Mouse (Mus musculus): ENCODE data around the gene Aadacl3. TPM values are rescaled to one million over a fixed set of nuclear protein-coding genes. Genes with fewer than 3 reads are reported as not detected.

Gene Aadacl3
- polyA plus RNA-seq (2012; rRNA removed): not detected in 2 replicates

GRCm38 (mm10) chr4:144463656-144464055, at the start of gene Aadacl3:
TSS of gene Aadacl3 (minus strand) at chr4:144463756.

GRCm38 (mm10) chr4:144453217-144453616, 10.3 kb downstream of the Aadacl3 start, which contains the start of gene Gm9944:
TSS of gene Gm9944 (minus strand) at chr4:144453317.

GRCm38 (mm10) chr4:144438672-144439071, 24.9 kb downstream of the Aadacl3 start, which contains the start of gene 1700012P22Rik:
TSS of gene 1700012P22Rik (minus strand) at chr4:144438772.

GRCm38 (mm10) chr4:144408290-144408689, 55.3 kb downstream of the Aadacl3 start, which contains the start of gene Pramef12:
TSS of gene Pramef12 (minus strand) at chr4:144408464.

Other genes with a start within 250 kb of the Aadacl3 start
- not detected in 2 replicates for gene Pramel5, start 183.3 kb downstream of the Aadacl3 start, polyA plus RNA-seq (2012; rRNA removed)
- not detected in 2 replicates for gene Gm13128, start 133.5 kb downstream of the Aadacl3 start, polyA plus RNA-seq (2012; rRNA removed)
- gene Gm13119, start 105.8 kb downstream of the Aadacl3 start, polyA plus RNA-seq (2012; rRNA removed): not detected in 2 replicates
- not detected in 2 replicates for gene Pramef20, start 85.8 kb downstream of the Aadacl3 start, polyA plus RNA-seq (2012; rRNA removed)
- gene Pramef12, start 55.3 kb downstream of the Aadacl3 start, polyA plus RNA-seq (2012; rRNA removed): not detected in 2 replicates
- gene 1700012P22Rik, start 25.0 kb downstream of the Aadacl3 start, polyA plus RNA-seq (2012; rRNA removed): not detected in 2 replicates
- gene Gm9944, start 10.4 kb downstream of the Aadacl3 start, polyA plus RNA-seq (2012; rRNA removed): not detected in 2 replicates
- gene 9430007A20Rik, start 56.1 kb upstream of the Aadacl3 start, polyA plus RNA-seq (2012; rRNA removed): not detected in 2 replicates
- not detected in 2 replicates for gene Gm13124, start 101.4 kb upstream of the Aadacl3 start, polyA plus RNA-seq (2012; rRNA removed)
- gene Aadacl4, start 150.0 kb upstream of the Aadacl3 start, polyA plus RNA-seq (2012; rRNA removed): not detected in 2 replicates
- gene Gm436, start 222.6 kb upstream of the Aadacl3 start, polyA plus RNA-seq (2012; rRNA removed): not detected in 2 replicates